Mouse (Mus musculus) thymus, adult 2 months (tissue): ENCODE results near the gene Glis2. TPM values are rescaled to one million over a fixed set of nuclear protein-coding genes. Genes with fewer than 3 reads are reported as not detected.

ENCODE experiments used
- DNase-seq: peaks from one replicate; pipeline ENCODE4 v3.0.0; 2021
- H3K27ac ChIP-seq: fragments of 200-500 bp; 2 replicates; pipeline ENCODE4 v1.5.1; 2012; ENCODE audit warnings: low read length, control low read depth; ENCODE audit not compliant: control insufficient read depth, insufficient read depth
- H3K27me3 ChIP-seq: fragments of 200-500 bp; 2 replicates; pipeline ENCODE4 v1.6.1; 2012; ENCODE audit warnings: mild to moderate bottlenecking, low read length, moderate library complexity, mixed read lengths; ENCODE audit not compliant: control insufficient read depth, insufficient read depth
- H3K36me3 ChIP-seq: fragments of 200-500 bp; 2 replicates; pipeline ENCODE4 v1.6.1; 2012; ENCODE audit warnings: mild to moderate bottlenecking, low read length, moderate library complexity; ENCODE audit not compliant: control insufficient read depth, insufficient read depth
- H3K4me1 ChIP-seq: fragments of 200-500 bp; replicated peaks from 2 replicates; pipeline ENCODE4 v1.6.1; 2012; ENCODE audit warnings: low read length; ENCODE audit not compliant: control insufficient read depth, insufficient read depth
- H3K4me3 ChIP-seq: fragments of 200-500 bp; 2 replicates; pipeline ENCODE4 v1.5.1; 2012; ENCODE audit warnings: mild to moderate bottlenecking, low read length, control low read depth, moderate library complexity; ENCODE audit not compliant: control insufficient read depth, insufficient read depth
- CTCF ChIP-seq: fragments of 200-500 bp; IDR thresholded peaks from 2 replicates; pipeline ENCODE4 v1.5.1; 2012; ENCODE audit warnings: mild to moderate bottlenecking, control low read depth, low read length, moderate library complexity, borderline replicate concordance; ENCODE audit not compliant: control insufficient read depth, poor library complexity, insufficient read depth; ENCODE audit errors: extremely low read depth
- POLR2A ChIP-seq: fragments of 200-500 bp; IDR thresholded peaks from 2 replicates; pipeline ENCODE4 v1.6.1; 2012; ENCODE audit warnings: mild to moderate bottlenecking, low read length, control low read depth, moderate library complexity; ENCODE audit not compliant: control insufficient read depth, poor library complexity, insufficient read depth; ENCODE audit errors: extremely low read depth
- WGBS: fragments of 180-500 bp; shearing (Covaris S2); methylation state at CpG from one replicate; pipeline ENCODE4 v1.1.7; 2018; 5-methylcytosine and 5-hydroxymethylcytosine counted together
- polyA plus RNA-seq: library from polyadenylated mRNA; depleted of rRNA; stranded (reverse); fragments of >200 nt; gene quantifications from 2 replicates; pipeline ENCODE4 v1.2.3, GENCODE M21; 2012

Gene Glis2
- polyA plus RNA-seq, 1 experiment: 14.3 TPM

DNA sequence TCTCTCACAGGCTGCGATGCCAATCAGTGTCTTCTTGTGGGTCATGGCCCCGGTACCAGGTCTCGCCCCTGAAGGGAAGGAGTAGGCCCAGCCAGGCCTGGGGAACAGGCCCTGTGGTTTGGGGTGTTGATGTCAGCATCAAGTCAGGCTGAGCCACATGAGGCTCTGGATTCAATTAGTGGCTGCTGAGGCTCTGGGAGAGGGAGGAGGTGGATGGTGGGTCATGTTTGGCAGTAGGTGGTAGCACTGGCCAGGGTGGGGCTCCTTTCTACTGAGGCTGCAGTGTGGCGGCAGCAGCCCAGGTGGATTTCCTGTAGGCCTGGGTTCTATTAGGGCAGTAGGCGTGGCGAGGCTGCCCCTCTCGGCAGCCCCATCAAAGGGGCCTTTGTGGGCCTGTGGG is 57.1 kb downstream of the Glis2 start:
- no peaks in the 10 kb centered on the region for H3K27me3 ChIP-seq
- H3K36me3 ChIP-seq: peaks cover 45% of the 10 kb centered on the region
- no peak for TF ChIP-seq CTCF
- TF ChIP-seq POLR2A: no peak
- no peak overlapping the region for H3K27ac ChIP-seq
- no peaks in the 10 kb centered on the region for H3K4me1 ChIP-seq
- no peak overlapping the region for H3K4me3 ChIP-seq
- WGBS: 83% methylated on average over 7 of the region's 7 CpGs
- no peak for DNase-seq

DNA sequence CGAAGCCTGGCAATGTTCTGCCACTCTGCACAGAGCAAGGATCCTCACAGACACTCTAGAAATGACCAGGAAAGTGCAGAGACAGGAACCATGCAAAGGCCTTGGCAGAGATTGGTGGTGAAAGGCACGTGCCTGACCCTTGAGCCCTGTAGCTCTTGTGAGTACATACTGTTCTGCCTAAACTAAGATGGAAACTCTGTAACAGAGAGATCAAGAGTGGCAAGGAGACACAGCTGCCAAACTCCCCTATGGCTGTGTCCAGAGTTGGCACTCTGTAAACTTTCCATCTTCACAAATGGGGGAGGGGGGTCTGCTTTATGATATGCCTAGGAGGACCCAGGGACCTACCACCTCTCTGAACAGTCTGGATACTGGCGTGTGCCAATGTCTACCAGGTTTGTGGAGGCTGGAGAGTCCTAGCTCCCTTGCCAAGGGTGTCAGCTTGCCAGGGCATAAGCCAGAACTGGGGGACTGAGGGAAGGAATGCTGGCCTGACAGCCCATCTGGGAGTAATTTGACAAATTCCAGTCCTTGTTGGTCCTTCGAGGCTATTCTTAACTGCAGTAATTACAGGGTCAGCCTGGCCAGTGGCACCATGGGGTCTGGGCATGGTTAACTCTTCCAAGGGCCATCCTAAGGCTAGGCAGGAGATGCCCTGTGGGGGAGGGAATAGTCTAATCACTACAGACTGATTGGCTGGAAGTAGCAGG is 58.3 kb downstream of the Glis2 start:
- Histone ChIP-seq H3K27me3 (no peaks in the 10 kb centered on the region), H3K27ac (no peak overlapping the region), H3K4me1 (no peaks in the 10 kb centered on the region), H3K4me3 (no peak overlapping the region), H3K36me3 (peaks cover 42% of the 10 kb centered on the region)
- 95% methylated on average over 4 of the region's 4 CpGs for WGBS
- DNase-seq: no peak
- no peak for TF ChIP-seq CTCF
- no peak for TF ChIP-seq POLR2A

DNA sequence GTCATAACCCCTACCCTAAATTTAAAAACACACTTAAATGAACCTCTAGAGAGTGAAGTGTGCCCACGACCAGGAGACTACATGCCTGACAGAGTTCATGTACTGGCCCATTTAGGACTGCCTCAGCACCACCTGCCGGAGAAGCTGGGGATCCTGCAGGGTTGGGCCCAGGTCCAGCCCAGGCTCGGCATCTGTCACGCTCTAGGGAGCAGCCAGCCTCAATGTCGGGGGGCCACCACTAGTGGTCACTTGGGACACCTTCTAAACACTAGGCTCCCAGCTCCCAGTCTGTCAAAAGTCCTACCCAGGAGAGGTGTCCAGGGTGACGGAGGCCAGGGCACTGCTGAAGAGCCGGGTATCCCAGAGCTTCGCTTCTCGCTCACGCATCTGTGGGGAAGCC is 60.2 kb downstream of the Glis2 start:
- 95% methylated on average over 10 of the region's 10 CpGs for WGBS
- TF ChIP-seq CTCF (no peak), POLR2A (no peak)
- DNase-seq: no peak

DNA sequence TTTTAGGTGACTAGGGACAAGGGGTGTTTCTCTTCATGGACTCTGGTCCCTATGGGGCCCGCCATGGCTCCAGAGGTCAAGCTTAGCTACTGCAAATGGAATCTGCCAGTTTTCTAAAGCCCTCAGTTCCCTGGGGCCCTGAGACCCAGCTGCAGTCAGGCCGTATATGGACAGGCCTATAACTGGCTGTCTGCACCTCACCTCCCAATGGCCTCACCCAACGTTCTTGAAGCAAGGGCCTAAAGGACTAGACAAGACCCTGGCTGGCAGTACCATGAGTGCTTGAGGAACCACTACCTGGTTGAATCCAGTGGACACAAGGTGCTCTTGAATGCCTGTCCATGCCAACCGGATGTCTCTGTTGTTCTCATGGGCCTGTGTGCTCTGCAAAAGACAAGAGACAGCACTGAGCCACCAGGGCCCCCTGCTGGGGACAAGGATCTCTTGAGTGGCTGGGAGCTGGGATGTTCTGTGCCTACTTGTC is 60.8 kb downstream of the Glis2 start:
- no peak for DNase-seq
- Histone ChIP-seq H3K27ac (no peak overlapping the region), H3K4me1 (peaks cover 9% of the 10 kb centered on the region; the same call in 1 of the 2 replicates), H3K27me3 (no peaks in the 10 kb centered on the region), H3K36me3 (peaks cover 43% of the 10 kb centered on the region), H3K4me3 (no peak overlapping the region)
- TF ChIP-seq POLR2A: no peak
- no peak for TF ChIP-seq CTCF
- WGBS: 91% methylated on average over 4 of the region's 4 CpGs

More for the DNA sequence above, 60.2 kb downstream of the Glis2 start:
- Histone ChIP-seq H3K27me3 (no peaks in the 10 kb centered on the region), H3K4me1 (peaks cover 9% of the 10 kb centered on the region; the same call in 1 of the 2 replicates), H3K27ac (no peak overlapping the region), H3K36me3 (peaks cover 40% of the 10 kb centered on the region), H3K4me3 (no peak overlapping the region)

DNA sequence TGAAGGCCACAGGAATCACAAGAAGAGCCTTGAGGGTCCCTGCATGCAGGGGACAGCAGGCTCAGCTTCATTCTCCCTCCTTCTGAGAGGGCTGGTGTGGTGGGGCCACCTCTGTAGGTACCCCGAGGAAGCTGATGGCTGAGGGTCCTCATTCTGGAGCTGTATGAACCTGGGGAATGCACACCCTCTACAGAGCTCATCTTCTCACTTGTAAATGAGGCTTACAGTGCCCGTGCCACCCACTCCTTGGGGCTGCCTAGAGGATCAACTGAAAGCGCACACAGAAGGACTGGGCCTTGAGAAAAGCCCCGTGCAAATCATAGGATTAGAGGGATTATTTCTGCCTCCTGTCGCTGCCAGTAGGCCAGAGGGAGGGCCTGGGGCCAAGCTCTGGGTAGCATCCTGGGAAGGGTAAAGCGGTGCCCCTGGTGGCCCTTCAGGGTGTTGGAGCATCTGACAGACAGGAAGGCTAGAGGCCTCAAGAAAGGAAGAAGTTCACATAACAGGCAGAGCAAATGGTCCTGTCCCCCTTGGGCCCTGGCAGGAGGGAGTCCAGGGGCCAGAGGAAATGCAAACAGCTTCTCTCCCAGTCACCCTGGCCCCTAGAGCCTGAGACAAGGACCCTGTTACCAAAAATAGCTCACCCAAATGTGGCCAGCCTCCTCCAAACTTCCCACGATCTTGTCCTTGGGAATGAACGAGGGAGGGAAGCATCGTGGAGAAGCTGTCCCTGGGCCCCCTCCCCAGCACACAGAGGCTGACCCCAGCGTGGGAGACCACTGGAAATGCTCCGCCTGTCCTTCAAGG is 61.5 kb downstream of the Glis2 start:
- 78% methylated on average over 11 of the region's 11 CpGs for WGBS
- Histone ChIP-seq H3K27ac (no peak overlapping the region), H3K4me1 (peaks cover 9% of the 10 kb centered on the region; the same call in 1 of the 2 replicates), H3K27me3 (no peaks in the 10 kb centered on the region), H3K36me3 (peaks cover 44% of the 10 kb centered on the region), H3K4me3 (no peak overlapping the region)
- no peak for DNase-seq
- no peak for TF ChIP-seq POLR2A
- TF ChIP-seq CTCF: no peak

DNA sequence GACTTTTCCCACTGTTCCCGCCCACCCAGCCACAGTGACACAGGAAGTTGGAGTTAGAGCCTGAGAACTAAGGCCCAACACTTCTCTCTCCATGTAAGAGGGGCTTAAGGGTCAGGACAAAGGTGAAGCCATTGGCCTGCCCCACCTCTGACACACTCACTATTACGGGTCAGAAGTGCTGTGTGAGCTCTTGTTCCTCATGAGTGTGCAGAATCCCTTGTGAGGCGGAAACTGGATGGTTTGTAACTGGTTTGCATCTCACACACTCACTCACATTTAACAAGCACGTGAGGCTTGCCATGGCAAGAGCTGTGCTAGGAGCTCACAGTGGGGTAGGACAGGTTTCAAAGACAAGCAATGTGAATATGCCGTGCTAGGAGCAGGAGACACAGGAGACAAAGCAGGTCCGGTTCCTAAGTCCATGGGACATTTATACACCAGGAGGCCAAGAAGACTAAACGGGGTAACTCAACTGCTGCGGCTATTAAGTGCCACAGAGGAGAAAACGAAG is 62.1 kb downstream of the Glis2 start:
- H3K27me3 ChIP-seq: no peaks in the 10 kb centered on the region
- no peak for DNase-seq
- H3K36me3 ChIP-seq: peaks cover 45% of the 10 kb centered on the region
- peaks cover 9% of the 10 kb centered on the region; the same call in 1 of the 2 replicates for H3K4me1 ChIP-seq
- WGBS: 91% methylated on average over 9 of the region's 9 CpGs
- H3K27ac ChIP-seq: no peak overlapping the region
- no peak overlapping the region for H3K4me3 ChIP-seq
- no peak for TF ChIP-seq POLR2A
- TF ChIP-seq CTCF: no peak
